Mouse (Mus musculus) c-Kit-negative CD71-positive TER-119-positive erythroid progenitor cells, embryonic 14.5 days (primary cell): Measurements from ENCODE around the gene Cdc26.

Experiments
- DNase-seq: peaks from one replicate; pipeline ENCODE4 v3.0.0-alpha.2; 2013; ENCODE audit warnings: low read depth, low spot score

Cdc26 gene

DNA sequence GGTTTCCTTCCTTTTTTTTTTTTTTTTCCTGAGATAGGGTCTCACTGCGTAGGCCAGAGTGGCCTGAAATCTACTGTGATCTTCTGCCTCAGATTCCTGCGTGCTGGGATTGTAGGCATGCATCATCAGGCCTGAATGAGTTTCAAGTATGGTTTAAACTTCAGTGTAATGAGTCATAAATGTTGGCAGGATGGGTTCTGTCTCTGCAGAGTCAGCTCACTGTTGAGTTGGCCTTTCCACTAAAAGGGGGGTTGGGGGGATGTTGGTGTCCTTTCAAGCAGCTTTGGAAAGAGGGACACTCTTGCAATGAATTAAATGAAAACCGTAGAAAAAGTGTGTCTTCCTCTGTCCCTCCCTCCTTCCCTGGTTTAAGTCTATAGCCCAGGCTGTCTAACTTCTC is 9.5 kb downstream of the Cdc26 start:
- no peak for DNase-seq

DNA sequence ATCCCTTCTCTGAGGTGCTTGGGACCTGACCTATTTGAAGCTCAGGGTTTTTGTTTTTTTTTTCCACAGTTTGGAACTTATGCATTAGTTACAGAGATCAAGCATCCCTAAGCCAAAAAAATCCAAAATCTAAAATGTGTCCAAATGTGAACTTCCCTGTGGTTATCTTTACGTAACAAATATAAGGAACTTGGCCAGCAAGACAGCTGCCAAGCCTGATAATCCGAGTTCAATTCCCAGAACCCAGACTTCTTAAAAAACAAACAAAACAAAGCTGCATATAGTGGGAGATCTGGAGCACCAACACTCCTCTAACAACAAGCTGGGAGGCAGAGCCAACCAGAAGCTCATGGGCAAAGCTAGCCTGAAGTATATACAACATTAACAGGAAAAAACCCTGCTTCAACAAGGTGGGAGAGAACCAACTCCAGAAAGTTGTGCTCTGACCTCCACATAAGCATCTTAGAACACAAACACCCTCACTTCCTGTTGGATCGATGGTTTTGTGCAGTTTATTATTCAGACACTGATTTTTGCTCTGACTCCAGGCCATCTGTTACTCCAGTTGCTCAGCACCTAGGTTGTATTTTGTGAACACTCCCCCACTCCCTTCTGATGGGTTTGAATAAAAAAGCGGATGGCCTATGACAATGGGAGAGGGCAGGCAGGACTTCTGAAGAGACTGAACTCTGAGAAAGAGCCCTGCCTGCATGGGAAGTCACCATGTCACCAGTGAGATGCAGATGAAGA is 10.7 kb downstream of the Cdc26 start:
- no peak for DNase-seq

DNA sequence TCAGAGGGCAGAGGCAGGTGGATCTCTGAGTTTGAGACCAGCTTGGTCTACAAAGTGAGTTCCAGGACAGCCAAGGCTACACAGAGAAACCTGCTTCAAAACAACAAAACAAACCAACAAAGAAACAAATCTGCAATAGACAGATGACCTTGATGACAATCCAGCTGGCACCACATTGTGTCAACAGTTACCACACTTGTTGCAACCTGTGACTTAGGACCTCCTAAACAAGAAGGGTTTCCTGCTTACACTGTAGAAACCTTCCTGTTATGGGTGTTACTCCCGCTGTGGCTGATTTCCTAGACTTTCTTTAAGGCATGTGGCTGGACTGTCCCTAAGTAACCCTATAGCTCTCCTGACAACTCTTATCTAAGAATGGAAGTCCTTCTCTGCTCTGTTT is 12.6 kb downstream of the Cdc26 start:
- no peak for DNase-seq

DNA sequence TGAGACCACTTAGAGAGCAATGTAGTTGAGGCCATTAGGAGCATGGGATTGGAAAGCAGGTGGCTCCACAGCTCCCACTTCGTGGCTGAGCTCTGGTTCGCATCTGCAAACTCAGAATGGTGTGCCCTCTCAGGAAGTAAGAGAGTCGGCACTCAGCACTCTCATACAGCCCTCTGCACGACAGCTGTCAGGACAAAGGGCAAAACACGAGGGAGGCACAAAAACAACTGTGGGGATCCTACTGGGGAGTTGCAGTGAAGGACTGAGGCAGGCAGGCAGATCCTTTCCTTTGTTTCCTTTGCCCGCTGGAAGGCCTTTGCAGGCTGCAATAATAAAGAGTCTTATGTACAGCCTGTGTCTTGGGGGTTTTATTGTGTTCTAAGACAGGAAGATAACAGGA is 15.0 kb downstream of the Cdc26 start:
- no peak for DNase-seq

DNA sequence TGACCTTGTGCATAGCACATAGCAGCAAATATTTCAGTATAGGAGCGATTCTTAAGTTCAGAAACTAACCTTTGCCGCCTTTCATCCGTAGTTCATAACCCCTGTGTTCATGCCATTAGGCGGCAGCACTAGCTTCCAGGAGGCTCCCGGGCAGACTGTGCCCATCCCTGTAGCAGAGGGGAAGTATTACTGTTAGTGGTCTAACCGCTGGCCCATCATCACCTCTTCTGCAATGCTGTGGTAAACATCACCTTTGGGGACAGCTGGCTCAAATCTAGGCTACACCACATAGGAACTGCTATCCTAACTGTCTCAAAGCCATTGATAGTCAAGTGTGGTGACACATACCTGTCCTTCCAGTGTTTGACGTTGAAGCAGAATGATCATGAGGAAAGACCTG is 16.6 kb downstream of the Cdc26 start:
- DNase-seq, result no peak

DNA sequence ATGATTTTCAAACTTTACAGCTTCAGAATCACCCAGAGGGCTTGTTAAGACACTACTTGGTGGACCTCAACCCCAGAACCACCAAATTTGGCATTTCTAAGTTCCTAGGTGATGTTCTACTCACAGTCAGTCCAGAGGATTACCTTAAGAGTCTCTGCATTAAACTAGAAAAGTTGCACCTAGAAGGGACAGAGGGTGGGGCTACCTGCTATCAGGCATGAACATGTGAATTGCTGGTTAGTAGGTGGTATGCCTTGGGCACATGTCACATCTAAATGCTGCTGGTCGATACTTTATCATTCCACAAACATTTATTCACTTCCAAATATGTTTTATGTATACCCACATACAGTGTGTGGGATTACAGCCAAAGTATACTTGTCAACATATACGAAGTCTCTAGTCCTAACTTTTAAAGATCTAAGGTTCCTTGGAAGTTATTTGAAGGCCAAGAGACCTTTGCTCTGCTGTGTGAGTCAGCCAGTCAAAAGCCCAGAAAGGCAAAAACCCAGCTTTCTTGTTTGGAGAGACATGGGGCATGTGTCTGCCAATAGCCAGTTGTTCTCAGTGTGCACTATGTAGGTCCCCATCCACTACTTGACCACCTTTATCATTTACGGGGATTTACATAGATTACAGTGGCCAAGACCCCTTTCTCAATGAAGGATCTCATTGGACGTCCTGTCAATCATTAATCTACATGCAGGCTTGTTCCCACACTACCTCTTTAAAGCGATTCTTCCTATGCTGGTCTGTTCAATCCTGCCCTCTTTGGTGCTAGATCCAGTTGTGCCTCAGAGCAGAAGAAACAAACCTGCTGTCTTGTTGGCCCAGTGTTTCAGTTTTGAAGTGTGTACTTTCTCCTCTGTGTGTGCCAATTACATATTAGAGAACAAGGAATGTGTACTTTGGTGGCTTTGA is 18.6 kb downstream of the Cdc26 start:
- DNase-seq, result no peak

DNA sequence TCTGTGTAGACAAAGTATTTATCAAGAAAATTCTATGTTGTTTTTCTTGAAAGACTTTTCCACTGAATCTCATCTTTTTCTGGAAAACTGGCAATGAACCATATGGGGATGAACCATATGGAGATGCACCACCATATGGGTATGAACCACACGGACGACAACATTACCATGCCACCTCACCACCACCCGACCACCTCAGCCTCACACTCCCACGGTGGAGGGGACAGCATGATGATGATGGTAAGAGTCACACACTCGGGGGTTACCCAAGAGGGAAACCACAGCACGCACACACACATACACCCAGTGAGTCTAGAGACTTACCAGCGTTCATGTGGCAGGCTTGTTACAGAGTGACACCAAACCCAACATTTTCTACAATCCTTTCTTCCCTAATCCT is 23.0 kb downstream of the Cdc26 start:
- DNase-seq, result no peak

DNA sequence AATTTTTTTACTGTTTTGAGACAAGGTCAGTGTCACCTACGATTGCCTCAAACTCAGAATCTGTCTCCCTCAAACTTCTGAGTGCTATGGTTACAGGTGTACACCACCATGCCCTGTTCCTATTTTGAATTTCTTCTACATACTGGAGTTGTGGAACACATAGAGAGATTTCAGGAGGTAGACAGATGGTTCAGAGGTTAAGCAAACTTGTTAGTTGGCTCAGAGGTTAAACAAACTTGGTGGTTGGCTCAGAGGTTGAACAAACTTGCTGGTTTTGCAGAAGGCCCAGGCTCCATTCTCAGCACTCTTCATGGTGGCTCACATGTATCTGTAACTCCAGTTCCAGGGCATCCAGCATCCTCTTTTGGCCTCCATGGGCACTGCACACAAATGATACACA is 24.3 kb downstream of the Cdc26 start:
- DNase-seq, result no peak

DNA sequence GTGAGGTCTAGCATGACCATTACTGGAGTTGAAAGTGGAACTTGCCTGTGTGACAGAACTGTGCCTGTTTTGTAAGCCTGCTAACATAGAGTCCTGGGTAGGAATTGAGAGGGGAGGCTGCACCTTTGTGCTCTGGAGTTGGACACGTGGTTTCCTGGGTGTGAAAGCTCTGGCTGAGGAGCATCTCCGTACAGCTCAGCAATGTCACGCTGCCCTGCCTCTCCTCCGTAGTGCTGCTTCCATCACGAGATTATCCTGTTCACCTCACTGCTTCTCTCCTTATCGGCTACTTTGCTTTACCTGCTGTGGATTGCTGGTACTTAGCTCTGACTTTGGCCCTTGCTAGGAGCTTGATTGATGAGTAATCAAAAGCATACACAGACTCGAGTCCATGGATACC is 24.7 kb downstream of the Cdc26 start:
- no peak for DNase-seq

DNA sequence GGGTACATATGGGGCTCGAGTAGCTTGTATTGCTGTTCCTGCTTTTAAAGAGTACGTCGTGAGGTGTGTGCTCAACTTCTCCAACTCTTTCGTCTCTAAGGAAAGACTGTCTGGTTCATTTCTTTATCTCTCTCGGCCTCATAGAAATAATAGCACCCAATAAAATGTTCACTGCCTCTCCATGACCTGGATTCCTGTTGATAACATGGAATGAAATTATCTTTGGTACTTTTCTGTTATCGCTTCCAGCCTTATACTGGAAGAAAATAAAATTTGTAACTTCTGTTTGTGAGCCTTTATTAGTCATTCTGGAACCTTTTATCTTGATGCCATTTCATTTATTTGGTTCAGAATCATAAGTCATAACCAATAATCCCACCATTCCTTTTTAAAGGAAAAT is 25.2 kb downstream of the Cdc26 start:
- DNase-seq, result no peak

DNA sequence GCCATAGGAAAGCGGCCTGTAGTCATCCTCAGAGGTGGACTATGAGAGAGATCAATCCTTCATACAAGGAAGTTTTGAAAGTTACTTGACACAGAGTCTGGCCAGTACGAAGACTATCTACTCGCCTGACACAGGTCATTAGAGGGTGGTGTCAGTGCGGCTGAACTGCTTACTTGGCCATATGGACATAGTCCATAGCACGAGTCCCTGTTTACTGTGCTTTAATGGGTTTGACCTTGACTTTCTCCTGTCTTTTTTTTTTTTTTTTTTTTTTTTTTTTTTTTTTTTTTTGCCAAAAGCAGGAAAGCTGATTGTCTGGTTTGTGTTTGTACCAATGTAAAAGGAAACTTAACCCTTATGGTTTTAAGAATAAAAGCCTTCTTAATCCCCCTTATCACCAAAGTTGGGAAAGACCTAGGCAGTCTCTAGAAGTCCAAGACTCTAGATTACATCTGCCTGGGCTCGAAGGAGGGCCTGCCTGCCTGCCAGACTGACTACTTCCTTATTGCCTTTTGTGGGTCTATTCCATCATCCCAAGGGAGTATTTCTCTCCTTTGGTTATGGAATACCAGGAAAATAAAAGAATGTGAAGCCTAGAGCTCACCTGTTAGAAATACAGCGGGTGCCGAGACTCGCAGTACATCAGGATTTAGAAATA is 28.6 kb downstream of the Cdc26 start:
- DNase-seq, result no peak

DNA sequence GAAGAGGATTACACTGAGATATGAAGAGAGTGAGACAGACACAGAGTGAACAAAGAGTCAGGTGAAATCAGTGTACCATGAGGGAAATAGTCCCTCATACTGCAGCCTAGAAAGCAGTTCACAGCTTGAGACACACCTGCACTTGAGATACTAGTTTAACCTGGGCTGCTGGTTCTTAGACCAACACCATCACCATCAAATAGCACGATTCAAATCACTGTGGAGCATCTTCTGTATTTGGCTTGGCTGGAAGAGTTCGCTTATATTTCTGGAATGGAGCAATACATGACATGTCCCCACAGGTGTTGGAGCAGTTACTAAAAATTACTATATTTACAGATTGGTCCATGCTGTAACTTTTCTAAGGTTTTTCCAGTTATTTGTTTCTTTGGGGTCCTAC is 32.3 kb downstream of the Cdc26 start:
- no peak for DNase-seq

DNA sequence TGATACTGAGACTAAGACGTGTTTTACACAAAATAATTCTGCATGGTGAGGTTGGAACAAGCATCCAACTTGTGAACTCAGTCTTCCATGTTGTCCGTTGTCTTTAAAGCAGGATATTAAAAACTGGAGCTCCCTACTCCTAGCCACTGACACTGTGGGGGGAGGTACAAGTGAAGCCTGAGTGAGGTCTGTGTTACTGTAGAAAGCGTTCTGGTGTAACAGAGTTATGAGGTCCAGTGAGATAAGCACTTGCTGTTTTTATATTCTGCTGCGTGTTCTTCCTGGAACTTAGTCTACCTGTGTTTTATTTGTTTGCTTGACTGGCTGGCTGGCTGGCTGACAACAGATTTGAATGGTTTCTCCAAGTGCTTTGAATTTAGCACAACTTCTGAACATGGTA is 34.1 kb downstream of the Cdc26 start:
- DNase-seq, result no peak

DNA sequence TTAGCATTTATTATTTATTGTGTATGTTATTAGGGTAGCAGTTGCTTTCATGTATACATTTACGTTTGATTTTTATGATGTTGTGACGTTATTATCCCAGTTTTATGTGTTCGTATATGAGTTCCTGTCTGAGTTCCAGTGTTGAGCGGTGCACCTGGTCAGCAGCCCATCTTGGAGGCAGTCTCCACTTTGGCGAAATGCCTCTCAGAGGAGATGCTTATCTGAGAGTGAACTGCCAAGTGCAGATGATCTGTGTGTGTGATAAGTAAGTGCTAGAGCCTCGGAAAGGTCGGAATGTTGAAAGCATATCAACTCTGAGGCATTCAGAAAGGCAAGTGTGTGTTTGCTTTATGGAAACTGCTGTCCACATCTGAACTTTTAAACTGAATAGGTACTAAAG is 34.8 kb downstream of the Cdc26 start:
- no peak for DNase-seq

DNA sequence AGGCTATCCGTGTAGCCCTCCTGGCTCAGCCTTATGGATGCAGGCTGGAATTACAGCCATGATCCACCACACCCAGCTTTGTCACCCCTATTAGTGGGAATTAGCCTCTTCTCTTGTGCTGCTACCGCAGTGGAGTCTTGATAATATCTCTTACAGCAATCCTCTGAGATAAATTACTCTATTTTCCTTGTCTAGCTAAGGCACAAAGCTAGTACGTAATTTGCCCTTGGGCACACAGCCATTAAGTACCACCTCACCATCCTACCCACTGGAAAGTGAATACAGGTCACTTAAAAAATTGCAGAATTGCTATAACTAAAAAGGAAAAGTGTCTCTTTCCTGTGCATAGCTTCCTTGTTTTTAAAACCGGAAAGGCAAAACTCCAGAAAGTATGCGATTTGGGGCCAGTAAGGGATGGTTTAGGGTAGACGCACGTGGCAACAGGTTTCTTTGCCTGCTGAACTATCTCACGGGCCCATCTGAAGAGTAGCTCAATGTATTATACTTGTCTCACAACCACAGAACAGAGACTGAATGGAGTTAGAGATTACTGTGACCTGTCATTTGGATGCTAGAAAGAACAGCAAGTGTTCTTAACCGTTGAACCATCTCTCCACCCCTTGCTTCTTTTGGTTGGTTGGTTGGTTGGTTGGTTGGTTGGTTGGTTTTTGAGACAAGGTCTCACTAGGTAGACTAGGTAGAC is 35.5 kb downstream of the Cdc26 start:
- DNase-seq, result no peak

DNA sequence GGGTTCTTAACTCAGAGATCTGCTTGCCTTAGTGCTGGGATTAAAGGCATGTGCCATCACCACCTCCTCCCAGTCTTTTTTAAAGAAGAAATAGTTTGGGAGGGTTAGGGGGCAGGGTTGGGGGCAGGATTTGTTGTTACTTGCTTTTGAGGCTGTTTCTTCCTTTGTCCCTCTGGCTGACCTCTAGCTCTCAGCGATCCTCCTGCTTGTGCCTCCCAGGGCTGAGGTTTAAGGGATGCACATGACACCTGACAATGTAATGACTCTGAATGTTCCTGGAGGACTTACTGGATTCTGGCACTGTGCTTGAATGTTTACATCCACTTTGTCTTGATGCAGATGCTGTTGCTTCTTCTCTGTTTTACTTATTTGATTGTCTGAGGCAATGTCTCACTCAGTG is 36.0 kb downstream of the Cdc26 start:
- DNase-seq, result no peak

DNA sequence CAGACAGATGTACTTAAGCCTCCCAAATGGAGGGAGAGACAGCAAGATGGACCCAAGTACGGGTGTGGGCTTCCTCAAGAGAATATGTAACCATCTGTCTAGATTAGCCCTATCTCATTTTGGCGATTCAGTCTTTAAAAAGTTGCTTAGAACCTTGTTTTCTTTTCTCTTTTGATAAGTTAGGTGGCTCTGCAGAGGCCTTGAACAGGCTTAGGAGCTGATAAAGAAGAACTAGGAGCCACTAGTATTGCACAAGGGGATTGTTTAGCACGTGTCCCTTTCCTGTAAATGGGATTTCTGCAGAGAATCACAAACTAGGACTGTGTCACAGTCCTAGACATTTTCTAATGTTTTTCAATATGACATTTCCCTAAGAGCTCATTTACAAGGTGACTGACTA is 39.4 kb downstream of the Cdc26 start:
- no peak for DNase-seq

DNA sequence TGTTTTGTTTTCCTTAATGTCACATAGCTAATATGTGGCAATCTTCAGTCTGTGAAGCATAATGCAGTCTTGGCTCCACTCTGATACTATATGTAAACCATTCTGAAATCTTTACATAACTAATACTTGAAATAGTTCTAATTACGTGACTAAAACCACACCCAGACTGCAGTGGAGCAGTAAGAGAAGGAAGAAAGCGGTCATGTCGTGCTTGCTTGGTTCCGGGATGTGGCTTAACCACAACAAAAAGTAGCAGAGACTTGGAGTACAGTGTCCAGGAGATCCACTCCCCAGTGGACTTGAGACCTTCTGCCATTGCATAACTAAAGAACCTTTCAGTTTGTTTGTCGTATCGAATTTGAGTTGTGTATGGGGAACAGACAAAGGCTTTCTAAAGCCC is 40.9 kb downstream of the Cdc26 start:
- no peak for DNase-seq

DNA sequence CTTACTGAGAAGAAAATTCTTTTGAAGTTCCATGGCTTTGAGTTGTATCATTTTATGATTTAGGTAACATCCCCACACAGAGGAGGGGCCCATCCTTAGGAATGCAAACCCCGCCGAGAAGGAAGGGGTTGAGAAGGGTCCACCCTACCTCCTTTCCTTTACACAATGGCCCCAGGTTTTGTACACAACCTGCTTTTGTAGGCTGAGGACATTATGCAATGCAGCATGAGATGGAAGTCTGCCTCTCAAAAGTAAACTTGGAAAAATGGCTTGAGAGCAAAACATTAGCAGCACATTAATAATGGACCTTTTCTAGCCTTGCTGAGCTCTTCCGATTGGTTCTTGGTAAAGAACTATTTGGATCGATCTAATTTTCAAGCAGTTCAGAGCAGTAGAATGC is 42.2 kb downstream of the Cdc26 start:
- DNase-seq, result no peak

DNA sequence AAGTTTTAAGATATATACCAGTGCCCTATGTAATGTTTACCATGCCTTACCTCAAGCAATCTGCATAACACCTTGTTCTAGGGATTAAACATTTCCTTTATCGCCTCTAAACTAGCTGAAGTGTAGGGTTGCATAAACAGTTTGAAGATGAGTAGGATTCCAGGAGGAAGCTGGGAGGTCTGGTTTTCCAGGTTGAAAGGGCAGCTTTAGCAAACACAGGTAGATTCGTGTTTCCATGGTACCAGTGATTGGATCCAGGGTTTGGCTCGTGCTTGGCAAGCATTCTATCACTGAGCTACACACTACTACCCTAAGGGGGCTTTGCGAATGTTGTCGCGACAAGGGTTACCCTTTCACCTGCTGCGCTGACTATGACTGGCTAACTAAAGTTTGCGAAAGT is 44.1 kb downstream of the Cdc26 start:
- DNase-seq, result no peak

DNA sequence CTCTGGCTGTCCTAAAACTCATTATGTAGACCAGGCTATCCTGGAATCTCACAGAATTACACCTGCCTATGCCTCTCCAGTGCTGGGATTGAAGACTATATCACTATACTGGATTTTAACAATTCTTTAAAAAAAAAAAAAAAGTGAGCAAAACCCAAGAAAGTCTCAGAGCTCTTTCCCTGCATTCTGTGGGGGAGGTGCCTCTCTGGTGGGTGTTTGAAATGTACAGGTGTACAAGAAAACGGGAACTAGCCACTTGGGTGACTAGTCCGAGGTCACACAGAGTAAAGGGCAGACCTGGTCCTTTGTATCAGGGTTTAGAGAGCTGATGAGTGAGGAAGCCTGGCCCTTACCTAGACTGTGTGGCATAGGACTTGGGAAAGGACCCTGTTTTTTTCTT is 46.0 kb downstream of the Cdc26 start:
- DNase-seq, result no peak

DNA sequence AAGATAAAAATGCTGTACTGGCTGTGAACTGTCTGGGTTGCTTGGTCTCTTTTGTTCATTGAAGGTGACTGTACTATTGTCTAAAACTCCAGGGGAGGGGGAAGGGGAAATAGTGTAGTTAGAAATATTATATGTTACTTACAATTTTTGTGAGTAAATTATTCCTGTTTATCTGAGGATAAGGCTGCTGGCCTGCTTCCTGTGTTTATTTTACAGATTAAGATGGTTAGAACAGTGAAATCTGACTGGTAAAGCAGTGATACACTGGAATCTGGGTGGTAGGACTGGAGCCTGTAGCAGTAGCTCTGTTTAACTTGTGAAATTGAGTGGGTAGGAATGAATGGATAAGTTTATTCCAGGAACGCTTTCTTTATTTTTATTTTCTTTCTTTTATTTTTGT is 46.4 kb downstream of the Cdc26 start:
- DNase-seq, result no peak
